Mouse (Mus musculus) adrenal gland, adult 2 months (tissue): ENCODE data around the gene Prelid1. TPM values are rescaled to one million over a fixed set of nuclear protein-coding genes. Genes with fewer than 3 reads are reported as not detected.

ENCODE experiments used
- polyA plus RNA-seq: library from polyadenylated mRNA; depleted of rRNA; stranded (reverse); fragments of >200 nt; gene quantifications from 2 replicates; pipeline ENCODE4 v1.2.3, GENCODE M21; 2012; rRNA removed
- total RNA-seq, 2 experiments: library from RNA; stranded (reverse); gene quantifications; 2 replicates each; pipeline ENCODE4 v1.2.3; 2021

Gene Prelid1
- total and polyA plus RNA-seq, 3 experiments, result 160 to 328 (median 164) TPM

Other genes with a start within 250 kb of the Prelid1 start
- 10 to 100 TPM; 24.3 to 27.0 TPM for gene Uimc1, start 220.2 kb upstream of the Prelid1 start, total RNA-seq
- 0.84 and 1.3 TPM in 2 replicates for gene Uimc1, start 220.2 kb upstream of the Prelid1 start, polyA plus RNA-seq
- 10 to 100 TPM; 44.3 to 60.0 TPM for gene Zfp346, start 215.2 kb upstream of the Prelid1 start, total RNA-seq
- gene Zfp346, start 215.2 kb upstream of the Prelid1 start, polyA plus RNA-seq, result 25.5 and 30.6 TPM in 2 replicates
- not detected for gene Gm17617, start 187.0 kb upstream of the Prelid1 start, total RNA-seq
- gene Gm17617, start 187.0 kb upstream of the Prelid1 start, polyA plus RNA-seq, result not detected in 2 replicates
- gene Fgfr4, start 167.9 kb upstream of the Prelid1 start, total RNA-seq, result 10 to 100 TPM; 29.4 to 41.2 TPM
- gene Fgfr4, start 167.9 kb upstream of the Prelid1 start, polyA plus RNA-seq, result 46.5 and 82.7 TPM in 2 replicates
- gene Nsd1, start 110.7 kb upstream of the Prelid1 start, total RNA-seq, result 10 to 100 TPM; 76.6 to 96.6 TPM
- gene Nsd1, start 110.7 kb upstream of the Prelid1 start, polyA plus RNA-seq, result 10.6 and 13.9 TPM in 2 replicates
- 10 to 100 TPM; 39.3 to 70.0 TPM for gene Rab24, start 1.4 kb downstream of the Prelid1 start, total RNA-seq
- gene Rab24, start 1.4 kb downstream of the Prelid1 start, polyA plus RNA-seq, result 91.7 and 105 TPM in 2 replicates
- 1 to 10 TPM; 1.2 to 1.7 TPM for gene Mxd3, start 9.3 kb downstream of the Prelid1 start, total RNA-seq
- 5.5 and 6.4 TPM in 2 replicates for gene Mxd3, start 9.3 kb downstream of the Prelid1 start, polyA plus RNA-seq
- 100 to 1,000 TPM; 111 to 119 TPM for gene Lman2, start 42.3 kb downstream of the Prelid1 start, total RNA-seq
- gene Lman2, start 42.3 kb downstream of the Prelid1 start, polyA plus RNA-seq, result 90.6 and 113 TPM in 2 replicates
- gene Rgs14, start 49.2 kb downstream of the Prelid1 start, total RNA-seq, result under 1 TPM; 0.55 to 0.86 TPM
- gene Rgs14, start 49.2 kb downstream of the Prelid1 start, polyA plus RNA-seq, result 1.3 and 1.7 TPM in 2 replicates
- 1 to 10 TPM in 1 of 2 experiments, not detected in 1; 1.3 TPM for gene Slc34a1, start 77.7 kb downstream of the Prelid1 start, total RNA-seq
- gene Slc34a1, start 77.7 kb downstream of the Prelid1 start, polyA plus RNA-seq, result 0.29 TPM in 1 of 2 replicates, not detected in the other
- not detected for gene Pfn3, start 94.7 kb downstream of the Prelid1 start, total RNA-seq
- gene Pfn3, start 94.7 kb downstream of the Prelid1 start, polyA plus RNA-seq, result not detected in 2 replicates
- gene F12, start 106.3 kb downstream of the Prelid1 start, total RNA-seq, result 1 to 10 TPM in 1 of 2 experiments, not detected in 1; 1.5 TPM
- 0.10 and 0.34 TPM in 2 replicates for gene F12, start 106.3 kb downstream of the Prelid1 start, polyA plus RNA-seq
- 10 to 100 TPM; 28.4 to 36.5 TPM for gene Grk6, start 124.6 kb downstream of the Prelid1 start, total RNA-seq
- gene Grk6, start 124.6 kb downstream of the Prelid1 start, polyA plus RNA-seq, result 48.5 and 70.5 TPM in 2 replicates
- gene Prr7, start 143.8 kb downstream of the Prelid1 start, total RNA-seq, result 1 to 10 TPM; 1.5 to 4.1 TPM
- gene Prr7, start 143.8 kb downstream of the Prelid1 start, polyA plus RNA-seq, result 59.0 and 66.3 TPM in 2 replicates
- 10 to 100 TPM; 12.6 to 25.9 TPM for gene Dbn1, start 167.6 kb downstream of the Prelid1 start, total RNA-seq
- 41.5 and 44.1 TPM in 2 replicates for gene Dbn1, start 167.6 kb downstream of the Prelid1 start, polyA plus RNA-seq
- 10 to 100 TPM; 15.2 to 19.5 TPM for gene Pdlim7, start 193.2 kb downstream of the Prelid1 start, total RNA-seq
- gene Pdlim7, start 193.2 kb downstream of the Prelid1 start, polyA plus RNA-seq, result 45.2 and 52.4 TPM in 2 replicates
- 1 to 10 TPM; 3.8 to 4.9 TPM for gene Dok3, start 208.8 kb downstream of the Prelid1 start, total RNA-seq
- 11.8 and 13.9 TPM in 2 replicates for gene Dok3, start 208.8 kb downstream of the Prelid1 start, polyA plus RNA-seq
- gene Ddx41, start 216.2 kb downstream of the Prelid1 start, total RNA-seq, result 10 to 100 TPM; 44.6 to 53.4 TPM
- gene Ddx41, start 216.2 kb downstream of the Prelid1 start, polyA plus RNA-seq, result 56.6 and 57.3 TPM in 2 replicates